Mouse (Mus musculus) testis, adult 2 months (tissue): ENCODE data around the gene Ccdc18. TPM values are rescaled to one million over a fixed set of nuclear protein-coding genes. Genes with fewer than 3 reads are reported as not detected.
"Not testable (repeated sequence)": the region's sequence is repeated elsewhere in the genome, so short reads cannot be mapped to it uniquely, and the experiment has no call there.

Experiments
- H3K27ac ChIP-seq: fragments of 200-500 bp; 2 replicates; pipeline ENCODE4 v1.5.1; 2012; ENCODE audit warnings: low read depth, low read length; ENCODE audit not compliant: control insufficient read depth, insufficient read depth
- H3K27me3 ChIP-seq: fragments of 200-500 bp; 2 replicates; pipeline ENCODE4 v1.6.1; 2012; ENCODE audit warnings: mild to moderate bottlenecking, low read length, moderate library complexity; ENCODE audit not compliant: control insufficient read depth, insufficient read depth
- H3K36me3 ChIP-seq: fragments of 200-500 bp; 2 replicates; pipeline ENCODE4 v1.6.1; 2012; ENCODE audit warnings: mild to moderate bottlenecking, low read length; ENCODE audit not compliant: control insufficient read depth, insufficient read depth
- H3K4me1 ChIP-seq: fragments of 200-500 bp; 2 replicates; pipeline ENCODE4 v1.6.1; 2012; ENCODE audit warnings: low read length; ENCODE audit not compliant: control insufficient read depth, insufficient read depth
- H3K4me3 ChIP-seq: fragments of 200-500 bp; 2 replicates; pipeline ENCODE4 v1.5.1; 2012; ENCODE audit warnings: low read depth, mild to moderate bottlenecking, low read length, moderate library complexity, mixed read lengths; ENCODE audit not compliant: control insufficient read depth
- CTCF ChIP-seq: fragments of 200-500 bp; IDR thresholded peaks from 2 replicates; pipeline ENCODE4 v1.5.1; 2012; ENCODE audit warnings: low read depth, mild to moderate bottlenecking, inconsistent platforms, low read length, moderate library complexity; ENCODE audit not compliant: control insufficient read depth, insufficient read depth, insufficient replicate concordance
- POLR2A ChIP-seq: fragments of 200-500 bp; IDR thresholded peaks from 2 replicates; pipeline ENCODE4 v1.6.1; 2012; ENCODE audit warnings: low read depth, mild to moderate bottlenecking, inconsistent platforms, low read length, moderate library complexity; ENCODE audit not compliant: control insufficient read depth
- polyA plus RNA-seq: library from polyadenylated mRNA; depleted of rRNA; stranded (reverse); fragments of >200 nt; gene quantifications from 2 replicates; pipeline ENCODE4 v1.2.3, GENCODE M21; 2012

Gene Ccdc18
- polyA plus RNA-seq, 1 experiment, result 1.3 TPM

GRCm38 (mm10) chr5:108262722-108263121, 130.0 kb downstream of the Ccdc18 start:
- H3K27me3 ChIP-seq, result no peaks in the 10 kb centered on the region
- no peak overlapping the region for H3K4me3 ChIP-seq
- H3K36me3 ChIP-seq, result no peaks in the 10 kb centered on the region
- TF ChIP-seq CTCF (no peak), POLR2A (no peak)
- H3K27ac ChIP-seq, result no peak overlapping the region
- peaks cover under 1% of the 10 kb centered on the region; the same call in 1 of the 2 replicates for H3K4me1 ChIP-seq

- not testable (repeated sequence) for H3K4me1 ChIP-seq, H3K36me3 ChIP-seq, H3K4me3 ChIP-seq, H3K27ac ChIP-seq, H3K27me3 ChIP-seq
Observed at GRCm38 (mm10) chr5:108263785-108264184, 131.1 kb downstream of the Ccdc18 start.

GRCm38 (mm10) chr5:108266990-108267389, 134.3 kb downstream of the Ccdc18 start:
- H3K36me3 ChIP-seq, result no peaks in the 10 kb centered on the region; the same call in 1 of the 2 replicates
- no peak overlapping the region for H3K27ac ChIP-seq
- H3K4me3 ChIP-seq, result no peak overlapping the region
- TF ChIP-seq CTCF (no peak), POLR2A (no peak)
- no peaks in the 10 kb centered on the region for H3K27me3 ChIP-seq
- peaks cover 4% of the 10 kb centered on the region; the same call in 1 of the 2 replicates for H3K4me1 ChIP-seq

- Histone ChIP-seq H3K27ac (peak within 1 kb of the TSS; percentile 99), H3K27me3 (no peaks in the 10 kb centered on the region), H3K4me3 (peak within 1 kb of the TSS; percentile 99), H3K4me1 (peaks cover 4% of the 10 kb centered on the region; the same call in 1 of the 2 replicates), H3K36me3 (no peaks in the 10 kb centered on the region; the same call in 1 of the 2 replicates)
- TF ChIP-seq POLR2A, result peak; percentile 96
- no peak for TF ChIP-seq CTCF
Observed at GRCm38 (mm10) chr5:108268127-108269062, 135.7 kb downstream of the Ccdc18 start, which contains the start of gene Dr1. TSS of gene Dr1 (plus strand) at chr5:108268897.

- Histone ChIP-seq H3K36me3 (no peaks in the 10 kb centered on the region; the same call in 1 of the 2 replicates), H3K27me3 (no peaks in the 10 kb centered on the region), H3K4me3 (peak overlapping the region; percentile 99), H3K27ac (peak overlapping the region; percentile 99), H3K4me1 (peaks cover 4% of the 10 kb centered on the region; the same call in 1 of the 2 replicates)
- TF ChIP-seq CTCF, result no peak
- no peak for TF ChIP-seq POLR2A
Observed at GRCm38 (mm10) chr5:108269063-108269810, 136.6 kb downstream of the Ccdc18 start.

- H3K27me3 ChIP-seq, result no peaks in the 10 kb centered on the region
- H3K4me3 ChIP-seq, result peak overlapping the region; percentile 99
- TF ChIP-seq CTCF (no peak), POLR2A (no peak)
- H3K4me1 ChIP-seq, result peaks cover 4% of the 10 kb centered on the region; the same call in 1 of the 2 replicates
- no peaks in the 10 kb centered on the region; the same call in 1 of the 2 replicates for H3K36me3 ChIP-seq
- peak overlapping the region; percentile 99 for H3K27ac ChIP-seq
Observed at GRCm38 (mm10) chr5:108269811-108270151, 137.1 kb downstream of the Ccdc18 start.

- H3K4me3 ChIP-seq, result peak overlapping the region; percentile 99
- H3K27ac ChIP-seq, result no peak overlapping the region
- H3K4me1 ChIP-seq, result peaks cover 4% of the 10 kb centered on the region; the same call in 1 of the 2 replicates
- no peak for TF ChIP-seq CTCF
- no peak for TF ChIP-seq POLR2A
- H3K27me3 ChIP-seq, result no peaks in the 10 kb centered on the region
- no peaks in the 10 kb centered on the region; the same call in 1 of the 2 replicates for H3K36me3 ChIP-seq
Observed at GRCm38 (mm10) chr5:108270415-108270814, 137.7 kb downstream of the Ccdc18 start.

- H3K27ac ChIP-seq, H3K4me3 ChIP-seq, H3K27me3 ChIP-seq, H3K4me1 ChIP-seq, H3K36me3 ChIP-seq: not testable (repeated sequence)
Observed at GRCm38 (mm10) chr5:108271345-108271744, 138.7 kb downstream of the Ccdc18 start.
